Mouse (Mus musculus) liver, adult 2 months (tissue): ENCODE results near the gene Fndc7.

ENCODE experiments used
- CTCF ChIP-seq: fragments of 200-500 bp; IDR thresholded peaks from 2 replicates; pipeline ENCODE4 v1.5.1; 2011; ENCODE audit warnings: low read depth, low read length, control low read depth
- POLR2A ChIP-seq: fragments of 200-500 bp; IDR thresholded peaks from 2 replicates; pipeline ENCODE4 v1.6.1; 2011; ENCODE audit warnings: low read length, control low read depth; ENCODE audit not compliant: insufficient read depth; ENCODE audit errors: extremely low read depth

- TF ChIP-seq POLR2A (no peak), CTCF (no peak)
Measured at GRCm38 (mm10) chr3:108887618-108887975, 2.2 kb downstream of the Fndc7 start.
